Mouse (Mus musculus): Measurements from ENCODE around the gene Appl2. TPM values are rescaled to one million over a fixed set of nuclear protein-coding genes. Genes with fewer than 3 reads are reported as not detected.

The Appl2 gene
- polyA plus RNA-seq, 1 experiment = 4.6 TPM

GRCm38 (mm10) chr10:83624841-83625240 is 23.7 kb downstream of the Appl2 start:
- no peak for TF ChIP-seq CEBPB (IDR thresholded peaks at IDR 0.05; ENCODE audit: low read depth)
- no peak for TF ChIP-seq FOSL1 (IDR thresholded peaks at IDR 0.05; ENCODE audit: insufficient read depth, low read length, poor library complexity, severe bottlenecking)
- H3K4me3 ChIP-seq (ENCODE audit: insufficient read depth, poor library complexity, severe bottlenecking) = no peak overlapping the region
- H3K79me2 ChIP-seq (ENCODE audit: control insufficient read depth, insufficient read depth) = no peaks in the 10 kb centered on the region
- H3K79me3 ChIP-seq (ENCODE audit: low read depth) = no peaks in the 10 kb centered on the region
- no peaks in the 10 kb centered on the region for H3K36me3 ChIP-seq (ENCODE audit: control insufficient read depth, insufficient read depth)
- no peaks in the 10 kb centered on the region for H3K27me3 ChIP-seq (ENCODE audit: control insufficient read depth, insufficient read depth, insufficient read length)
- no peak overlapping the region for H3ac ChIP-seq (ENCODE audit: control insufficient read depth, insufficient read length, low read depth)

- no peak for TF ChIP-seq MYOG (IDR thresholded peaks at IDR 0.05; ENCODE audit: control insufficient read depth, extremely low read depth, insufficient read length)
- no peak for TF ChIP-seq MAX (IDR thresholded peaks at IDR 0.05)
- no peak for TF ChIP-seq MYOD1 (IDR thresholded peaks at IDR 0.05; ENCODE audit: control insufficient read depth, insufficient read length, low read depth)
- no peak for TF ChIP-seq FOSL1 (IDR thresholded peaks at IDR 0.05; ENCODE audit: insufficient read depth, low read length, poor library complexity, severe bottlenecking)
- no peak for TF ChIP-seq CEBPB (IDR thresholded peaks at IDR 0.05; ENCODE audit: low read depth)
- no peak for TF ChIP-seq USF1 (IDR thresholded peaks at IDR 0.05; ENCODE audit: low read depth)
- no peak for TF ChIP-seq CTCF (IDR thresholded peaks at IDR 0.05; ENCODE audit: control insufficient read depth, insufficient read depth, insufficient read length)
- Histone ChIP-seq H3K4me3 (ENCODE audit: insufficient read depth, poor library complexity, severe bottlenecking) (no peak overlapping the region), H3K79me3 (ENCODE audit: low read depth) (no peaks in the 10 kb centered on the region)
Observed at GRCm38 (mm10) chr10:83624065-83624464, 24.5 kb downstream of the Appl2 start.

GRCm38 (mm10) chr10:83620350-83621055 is 28.0 kb downstream of the Appl2 start:
- no peaks in the 10 kb centered on the region for H3K79me2 ChIP-seq (ENCODE audit: control insufficient read depth, insufficient read depth)
- H3K27me3 ChIP-seq (ENCODE audit: control insufficient read depth, insufficient read depth, insufficient read length) = no peaks in the 10 kb centered on the region
- no peaks in the 10 kb centered on the region for H3K79me3 ChIP-seq (ENCODE audit: low read depth)
- no peaks in the 10 kb centered on the region for H3K36me3 ChIP-seq (ENCODE audit: control insufficient read depth, insufficient read depth)
- TF ChIP-seq USF1 (IDR thresholded peaks at IDR 0.05; ENCODE audit: low read depth) (no peak), FOSL1 (IDR thresholded peaks at IDR 0.05; ENCODE audit: insufficient read depth, low read length, poor library complexity, severe bottlenecking) (no peak), MAX (IDR thresholded peaks at IDR 0.05) (no peak), MYOD1 (IDR thresholded peaks at IDR 0.05; ENCODE audit: control insufficient read depth, insufficient read length, low read depth) (no peak), CEBPB (IDR thresholded peaks at IDR 0.05; ENCODE audit: low read depth) (no peak), MYOG (IDR thresholded peaks at IDR 0.05; ENCODE audit: control insufficient read depth, extremely low read depth, insufficient read length) (no peak), CTCF (IDR thresholded peaks at IDR 0.05; ENCODE audit: control insufficient read depth, insufficient read depth, insufficient read length) (no peak)
- H3ac ChIP-seq (ENCODE audit: control insufficient read depth, insufficient read length, low read depth) = no peak overlapping the region
- H3K4me3 ChIP-seq (ENCODE audit: insufficient read depth, poor library complexity, severe bottlenecking) = no peak overlapping the region

More at GRCm38 (mm10) chr10:83624065-83624464, 24.5 kb downstream of the Appl2 start:
- H3ac ChIP-seq (ENCODE audit: control insufficient read depth, insufficient read length, low read depth) = no peak overlapping the region
- no peaks in the 10 kb centered on the region for H3K36me3 ChIP-seq (ENCODE audit: control insufficient read depth, insufficient read depth)
- no peaks in the 10 kb centered on the region for H3K79me2 ChIP-seq (ENCODE audit: control insufficient read depth, insufficient read depth)
- H3K27me3 ChIP-seq (ENCODE audit: control insufficient read depth, insufficient read depth, insufficient read length) = no peaks in the 10 kb centered on the region

GRCm38 (mm10) chr10:83618819-83619440 is 29.6 kb downstream of the Appl2 start:
- H3K36me3 ChIP-seq (ENCODE audit: control insufficient read depth, insufficient read depth) = no peaks in the 10 kb centered on the region
- no peak for TF ChIP-seq MYOD1 (IDR thresholded peaks at IDR 0.05; ENCODE audit: control insufficient read depth, insufficient read length, low read depth)
- no peak for TF ChIP-seq USF1 (IDR thresholded peaks at IDR 0.05; ENCODE audit: low read depth)
- TF ChIP-seq CTCF (IDR thresholded peaks at IDR 0.05; ENCODE audit: control insufficient read depth, insufficient read depth, insufficient read length) = no peak
- H3K79me2 ChIP-seq (ENCODE audit: control insufficient read depth, insufficient read depth) = no peaks in the 10 kb centered on the region
- no peak overlapping the region for H3K4me3 ChIP-seq (ENCODE audit: insufficient read depth, poor library complexity, severe bottlenecking)
- H3K27me3 ChIP-seq (ENCODE audit: control insufficient read depth, insufficient read depth, insufficient read length) = no peaks in the 10 kb centered on the region
- H3ac ChIP-seq (ENCODE audit: control insufficient read depth, insufficient read length, low read depth) = no peak overlapping the region
- no peaks in the 10 kb centered on the region for H3K79me3 ChIP-seq (ENCODE audit: low read depth)

- H3K36me3 ChIP-seq (ENCODE audit: control insufficient read depth, insufficient read depth) = no peaks in the 10 kb centered on the region
- TF ChIP-seq MYOD1 (IDR thresholded peaks at IDR 0.05; ENCODE audit: control insufficient read depth, insufficient read length, low read depth) (no peak), CEBPB (IDR thresholded peaks at IDR 0.05; ENCODE audit: low read depth) (no peak), MAX (IDR thresholded peaks at IDR 0.05) (no peak), MYOG (IDR thresholded peaks at IDR 0.05; ENCODE audit: control insufficient read depth, extremely low read depth, insufficient read length) (no peak), CTCF (IDR thresholded peaks at IDR 0.05; ENCODE audit: control insufficient read depth, insufficient read depth, insufficient read length) (peak; percentile 58), USF1 (IDR thresholded peaks at IDR 0.05; ENCODE audit: low read depth) (no peak)
Observed at GRCm38 (mm10) chr10:83617366-83617765, 31.2 kb downstream of the Appl2 start.

More at GRCm38 (mm10) chr10:83617366-83617765, 31.2 kb downstream of the Appl2 start:
- Histone ChIP-seq H3K4me3 (ENCODE audit: insufficient read depth, poor library complexity, severe bottlenecking) (no peak overlapping the region), H3K79me3 (ENCODE audit: low read depth) (no peaks in the 10 kb centered on the region), H3K79me2 (ENCODE audit: control insufficient read depth, insufficient read depth) (no peaks in the 10 kb centered on the region), H3K27me3 (ENCODE audit: control insufficient read depth, insufficient read depth, insufficient read length) (no peaks in the 10 kb centered on the region), H3ac (ENCODE audit: control insufficient read depth, insufficient read length, low read depth) (no peak overlapping the region)

Data from C2C12 (cell line).